Mouse (Mus musculus): ENCODE results near the gene 2410015M20Rik.

- no peak for TF ChIP-seq CTCF (IDR thresholded peaks at IDR 0.05; ENCODE audit: borderline replicate concordance, insufficient read depth, low read depth, low read length)
- no peak for TF ChIP-seq POLR2A (IDR thresholded peaks at IDR 0.05; ENCODE audit: borderline replicate concordance, insufficient read depth, low read length)
Observed at GRCm38 (mm10) chr17:56559386-56559785, 50.2 kb downstream of the 2410015M20Rik start.

All from cerebellum, adult 2 months (tissue).